Mouse (Mus musculus): ENCODE results near the gene Oxld1. TPM values are rescaled to one million over a fixed set of nuclear protein-coding genes. Genes with fewer than 3 reads are reported as not detected.

Gene Oxld1
- polyA plus RNA-seq, 1 experiment from 2014 or later = 10.6 TPM

GRCm38 (mm10) chr11:120492878-120493203, 35.0 kb upstream of the Oxld1 start:
- Histone ChIP-seq H3K27ac (peak overlapping the region; percentile 77), H3K4me3 (replicated peaks) (peak overlapping the region; percentile 97), H3K9me3 (no peaks in the 10 kb centered on the region), H3K9ac (replicated peaks) (peak overlapping the region; percentile 86), H3K4me1 (replicated peaks) (peaks cover 39% of the 10 kb centered on the region), H3K36me3 (peaks cover 49% of the 10 kb centered on the region), H3K27me3 (no peaks in the 10 kb centered on the region), H3K4me2 (replicated peaks) (peak overlapping the region; percentile 98)
- 25% methylated on average over 3 of the region's 3 CpGs for WGBS
- no peak for ATAC-seq

DNA sequence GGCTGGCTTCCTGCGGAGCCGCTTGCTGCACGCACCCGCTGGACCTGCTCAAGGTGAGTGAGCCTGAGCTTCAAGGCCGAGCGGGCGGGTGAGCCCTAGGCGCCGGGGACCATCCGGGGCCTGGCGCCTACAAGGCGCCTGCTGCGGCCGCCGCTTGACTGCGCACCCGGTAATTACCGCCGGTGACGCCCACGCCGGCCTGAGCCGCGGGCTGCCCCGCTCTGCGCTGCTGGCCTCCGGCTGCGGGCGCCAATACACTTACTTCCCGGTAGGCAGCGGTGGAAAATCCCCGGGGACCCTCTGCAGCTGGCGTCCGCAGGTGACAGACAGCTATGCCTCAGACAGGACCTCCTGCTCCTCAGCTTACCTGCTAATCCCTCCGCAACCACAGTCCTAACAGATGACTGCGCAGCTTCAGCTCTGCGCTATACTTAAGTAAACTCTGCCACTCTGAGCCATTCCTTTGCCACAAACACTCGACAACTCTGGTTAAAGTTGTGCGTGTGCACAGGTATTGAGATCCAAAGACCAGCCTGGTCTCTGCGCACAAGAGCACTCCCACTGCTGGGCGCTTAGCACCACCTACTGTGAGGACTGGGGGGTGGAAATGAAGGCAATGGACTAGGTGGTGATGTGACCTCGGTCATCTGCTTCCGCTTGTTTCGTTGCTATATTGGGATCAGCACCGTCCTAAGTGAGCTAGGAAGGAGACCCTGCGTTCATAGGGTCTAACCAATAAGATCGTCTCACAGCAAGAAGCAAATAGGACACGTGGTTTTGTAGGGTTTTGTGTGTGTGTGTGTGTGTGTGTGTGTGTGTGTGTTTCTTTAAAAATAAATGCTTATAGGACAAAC, 34.4 kb upstream of the Oxld1 start:
- peaks cover 39% of the 10 kb centered on the region for H3K4me1 ChIP-seq (replicated peaks)
- WGBS = under 1% methylated on average over 47 of the region's 48 CpGs
- H3K9ac ChIP-seq (replicated peaks) = peak overlapping the region; percentile 86
- H3K9me3 ChIP-seq = no peaks in the 10 kb centered on the region
- H3K4me2 ChIP-seq (replicated peaks) = peak overlapping the region; percentile 98
- H3K4me3 ChIP-seq (replicated peaks) = peak overlapping the region; percentile 97
- peak; percentile 72 for ATAC-seq
- H3K36me3 ChIP-seq = peaks cover 49% of the 10 kb centered on the region
- H3K27me3 ChIP-seq = no peaks in the 10 kb centered on the region
- peak overlapping the region; percentile 77 for H3K27ac ChIP-seq

- peak within 1 kb of the TSS; percentile 86 for H3K9ac ChIP-seq (replicated peaks)
- peak within 1 kb of the TSS; percentile 77 for H3K27ac ChIP-seq
- H3K4me1 ChIP-seq (replicated peaks) = peaks cover 39% of the 10 kb centered on the region
- H3K4me2 ChIP-seq (replicated peaks) = peak within 1 kb of the TSS; percentile 98
- peak; percentile 90 for ATAC-seq
- H3K27me3 ChIP-seq = no peaks in the 10 kb centered on the region
- peak within 1 kb of the TSS; percentile 97 for H3K4me3 ChIP-seq (replicated peaks)
- peaks cover 49% of the 10 kb centered on the region for H3K36me3 ChIP-seq
- WGBS = under 1% methylated on average over 35 of the region's 35 CpGs
- no peaks in the 10 kb centered on the region for H3K9me3 ChIP-seq
Observed at GRCm38 (mm10) chr11:120491317-120492023, 33.6 kb upstream of the Oxld1 start, which contains the start of gene Slc25a10. TSS of gene Slc25a10 (plus strand) at chr11:120491840.

GRCm38 (mm10) chr11:120490291-120491046, 32.6 kb upstream of the Oxld1 start:
- peak overlapping the region; percentile 97; the same call in 1 of the 2 replicates for H3K4me3 ChIP-seq (replicated peaks)
- H3K36me3 ChIP-seq = peaks cover 44% of the 10 kb centered on the region
- WGBS = 39% methylated on average over 4 of the region's 4 CpGs
- peak overlapping the region; percentile 86; the same call in 1 of the 2 replicates for H3K9ac ChIP-seq (replicated peaks)
- no peaks in the 10 kb centered on the region for H3K9me3 ChIP-seq
- H3K27me3 ChIP-seq = no peaks in the 10 kb centered on the region
- no peak for ATAC-seq
- no peak overlapping the region; the same call in 1 of the 2 replicates for H3K27ac ChIP-seq
- peaks cover 45% of the 10 kb centered on the region for H3K4me1 ChIP-seq (replicated peaks)
- H3K4me2 ChIP-seq (replicated peaks) = peak overlapping the region; percentile 98

- Histone ChIP-seq H3K4me3 (replicated peaks) (no peak overlapping the region), H3K4me2 (replicated peaks) (no peak overlapping the region), H3K9me3 (no peaks in the 10 kb centered on the region), H3K4me1 (replicated peaks) (peaks cover 51% of the 10 kb centered on the region), H3K9ac (replicated peaks) (no peak overlapping the region), H3K27me3 (no peaks in the 10 kb centered on the region), H3K36me3 (peaks cover 31% of the 10 kb centered on the region), H3K27ac (no peak overlapping the region)
- peak; percentile 9; the same call in 1 of the 2 replicates for ATAC-seq
- 66% methylated on average over 4 of the region's 4 CpGs for WGBS
Observed at GRCm38 (mm10) chr11:120489054-120489761, 31.3 kb upstream of the Oxld1 start.

DNA sequence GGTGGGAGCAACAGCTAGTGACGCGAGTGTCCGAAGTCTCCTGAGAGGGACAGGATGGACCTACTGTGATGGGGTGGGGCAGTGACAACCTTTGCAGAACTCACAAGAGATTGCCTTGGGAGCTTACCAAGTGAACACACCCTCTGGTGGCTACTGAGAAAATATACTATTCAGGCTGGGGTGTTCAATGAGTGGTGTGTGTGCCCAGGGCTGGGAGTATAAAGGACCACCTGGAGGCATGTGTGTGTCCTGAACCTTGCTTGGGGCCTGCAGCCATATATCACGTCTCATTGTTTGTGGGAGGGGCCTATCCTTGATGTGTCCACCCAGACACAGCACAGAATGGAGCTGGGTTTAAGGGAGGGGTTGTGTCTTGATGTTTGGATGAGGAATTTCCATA, 30.6 kb upstream of the Oxld1 start:
- no peak overlapping the region for H3K4me3 ChIP-seq (replicated peaks)
- no peak overlapping the region for H3K4me2 ChIP-seq (replicated peaks)
- H3K4me1 ChIP-seq (replicated peaks) = peaks cover 51% of the 10 kb centered on the region
- no peak overlapping the region for H3K9ac ChIP-seq (replicated peaks)
- peaks cover 31% of the 10 kb centered on the region for H3K36me3 ChIP-seq
- no peaks in the 10 kb centered on the region for H3K27me3 ChIP-seq
- 84% methylated on average over 4 of the region's 4 CpGs for WGBS
- no peak overlapping the region for H3K27ac ChIP-seq
- no peaks in the 10 kb centered on the region for H3K9me3 ChIP-seq
- no peak for ATAC-seq

DNA sequence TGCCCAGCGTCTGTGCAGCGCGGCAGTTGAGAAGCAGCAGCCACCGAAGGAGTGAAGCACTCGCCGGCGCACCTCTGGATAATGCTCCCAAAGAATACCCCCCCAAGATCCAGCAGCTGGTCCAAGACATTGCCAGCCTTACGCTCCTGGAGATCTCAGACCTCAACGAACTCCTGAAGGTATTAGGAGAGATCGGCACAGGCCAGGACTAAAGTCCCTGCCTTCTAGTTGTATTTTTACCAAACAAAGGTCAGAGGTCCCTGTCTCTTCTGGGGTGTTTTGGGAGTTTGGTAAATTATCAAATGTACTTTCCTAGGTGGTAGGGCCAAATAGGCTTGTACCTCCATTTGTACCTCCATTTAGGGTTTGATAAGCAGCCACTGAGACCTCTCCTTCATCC, 27.4 kb upstream of the Oxld1 start:
- ATAC-seq = no peak
- Histone ChIP-seq H3K27ac (peak overlapping the region; percentile 91; the same call in 1 of the 2 replicates), H3K27me3 (no peaks in the 10 kb centered on the region), H3K4me1 (replicated peaks) (peaks cover 26% of the 10 kb centered on the region), H3K4me2 (replicated peaks) (peak overlapping the region; percentile 94), H3K9me3 (no peaks in the 10 kb centered on the region), H3K4me3 (replicated peaks) (peak overlapping the region; percentile 88), H3K36me3 (peaks cover 63% of the 10 kb centered on the region), H3K9ac (replicated peaks) (peak overlapping the region; percentile 90)
- whole genome bisulfite sequencing = 10% methylated on average over 10 of the region's 10 CpGs

GRCm38 (mm10) chr11:120484265-120484981, 26.6 kb upstream of the Oxld1 start, which contains the start of gene Mrpl12:
TSS of gene Mrpl12 (plus strand) at chr11:120484613.
- peak within 1 kb of the TSS; percentile 90 for H3K9ac ChIP-seq (replicated peaks)
- under 1% methylated on average over 60 of the region's 60 CpGs for WGBS
- H3K36me3 ChIP-seq = peaks cover 70% of the 10 kb centered on the region
- H3K4me3 ChIP-seq (replicated peaks) = peak within 1 kb of the TSS; percentile 88
- no peaks in the 10 kb centered on the region for H3K27me3 ChIP-seq
- H3K4me1 ChIP-seq (replicated peaks) = peaks cover 22% of the 10 kb centered on the region
- H3K9me3 ChIP-seq = no peaks in the 10 kb centered on the region
- peak within 1 kb of the TSS; percentile 94 for H3K4me2 ChIP-seq (replicated peaks)
- peak within 1 kb of the TSS; percentile 91 for H3K27ac ChIP-seq
- ATAC-seq = peak; percentile 96

DNA sequence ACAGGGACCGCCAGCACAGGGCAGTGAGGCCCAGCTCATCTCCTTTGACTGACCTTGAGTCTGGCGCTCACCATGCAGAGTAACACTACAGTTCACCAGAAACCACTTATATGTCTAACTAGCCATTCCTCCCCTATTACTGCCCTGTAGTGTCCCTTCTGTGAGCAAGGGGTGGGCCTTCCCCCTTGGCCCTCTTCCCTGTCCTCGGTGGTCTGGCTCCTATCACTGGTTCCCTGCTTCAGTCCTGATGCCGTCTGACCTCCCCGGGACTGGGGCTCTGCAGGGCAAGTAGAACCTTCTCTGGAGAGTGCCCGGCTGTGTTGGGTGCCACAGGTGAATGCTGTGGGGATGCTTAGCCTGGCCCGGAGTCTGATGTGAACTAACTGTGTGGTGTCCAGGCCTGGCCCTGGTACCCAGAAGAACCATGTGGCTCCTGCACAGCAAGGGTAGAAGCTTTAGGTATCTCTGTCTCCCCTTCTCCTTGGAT, 25.6 kb upstream of the Oxld1 start:
- peak overlapping the region; percentile 90 for H3K9ac ChIP-seq (replicated peaks)
- peak overlapping the region; percentile 88 for H3K4me3 ChIP-seq (replicated peaks)
- H3K4me2 ChIP-seq (replicated peaks) = peak overlapping the region; percentile 94
- peak overlapping the region; percentile 91 for H3K27ac ChIP-seq
- 91% methylated on average over 7 of the region's 7 CpGs for WGBS
- peaks cover 74% of the 10 kb centered on the region for H3K36me3 ChIP-seq
- H3K4me1 ChIP-seq (replicated peaks) = peaks cover 21% of the 10 kb centered on the region
- peak; percentile 18; the same call in 1 of the 2 replicates for ATAC-seq
- no peaks in the 10 kb centered on the region for H3K9me3 ChIP-seq
- no peaks in the 10 kb centered on the region for H3K27me3 ChIP-seq

GRCm38 (mm10) chr11:120472052-120472451, 14.2 kb upstream of the Oxld1 start:
- peaks cover 79% of the 10 kb centered on the region for H3K36me3 ChIP-seq
- no peak for ATAC-seq
- no peaks in the 10 kb centered on the region for H3K9me3 ChIP-seq
- no peaks in the 10 kb centered on the region for H3K27me3 ChIP-seq
- H3K4me1 ChIP-seq (replicated peaks) = peaks cover 12% of the 10 kb centered on the region
- WGBS = 97% methylated on average over 6 of the region's 6 CpGs
- no peak overlapping the region for H3K4me2 ChIP-seq (replicated peaks)
- H3K4me3 ChIP-seq (replicated peaks) = no peak overlapping the region
- H3K27ac ChIP-seq = no peak overlapping the region
- H3K9ac ChIP-seq (replicated peaks) = no peak overlapping the region

Data from midbrain, embryonic 13.5 days (tissue).